Mouse (Mus musculus) lung, adult 2 months (tissue): ENCODE measurements around the gene Rin2.

Experiments
- CTCF ChIP-seq: fragments of 200-500 bp; IDR thresholded peaks from 2 replicates; pipeline ENCODE4 v1.5.1; 2011; ENCODE audit warnings: mild to moderate bottlenecking, low read length, control low read depth; ENCODE audit not compliant: insufficient read depth
- POLR2A ChIP-seq: fragments of 200-500 bp; IDR thresholded peaks from 2 replicates; pipeline ENCODE4 v1.6.1; 2011; ENCODE audit warnings: low read depth, mild to moderate bottlenecking, control low read depth, low read length, borderline replicate concordance; ENCODE audit errors: extremely low read depth

DNA sequence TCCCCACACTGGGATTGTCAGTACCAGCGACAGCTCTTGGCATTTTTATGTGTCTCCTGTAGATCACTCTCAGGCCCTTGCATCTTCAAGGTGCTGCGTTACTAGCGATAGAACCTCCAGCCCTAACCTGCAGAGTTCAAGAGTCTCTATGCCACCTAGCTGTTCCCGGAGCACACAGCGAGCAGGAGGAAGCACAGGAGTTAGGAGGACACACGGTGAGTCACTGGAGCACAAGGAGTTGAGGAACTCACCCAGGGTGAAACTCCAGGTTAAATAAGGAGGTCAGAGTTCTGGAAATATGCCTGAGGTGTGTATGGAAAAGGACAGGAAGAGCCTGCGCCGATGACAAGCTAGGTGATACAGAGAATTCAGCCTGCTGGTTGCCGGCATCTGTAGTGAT lies 5.7 kb downstream of the Rin2 start:
- TF ChIP-seq CTCF (no peak), POLR2A (no peak)
